Mouse (Mus musculus) heart, embryonic 15.5 days (tissue): ENCODE data around the gene Ggt1. TPM values are rescaled to one million over a fixed set of nuclear protein-coding genes. Genes with fewer than 3 reads are reported as not detected.

Experiments used
- ATAC-seq: fragments of 200-750 bp; cut with Nextera tagmentation; replicated peaks from 2 replicates; pipeline ENCODE4 v1.8.0; 2017; ENCODE audit warnings: low read depth, moderate TSS enrichment; ENCODE audit not compliant: insufficient number of reproducible peaks, insufficient read depth, low FRiP score
- H3K27ac ChIP-seq: fragments of 300-500 bp; sonication (generic); 2 replicates; pipeline ENCODE4 v1.5.1; 2015; ENCODE audit warnings: mild to moderate bottlenecking, inconsistent platforms
- H3K27me3 ChIP-seq: fragments of 300-500 bp; sonication (generic); 2 replicates; pipeline ENCODE4 v1.6.1; 2015; ENCODE audit warnings: inconsistent platforms
- H3K36me3 ChIP-seq: fragments of 300-500 bp; sonication (generic); 2 replicates; pipeline ENCODE4 v1.6.1; 2015; ENCODE audit warnings: mild to moderate bottlenecking, inconsistent platforms
- H3K4me1 ChIP-seq: fragments of 300-500 bp; sonication (generic); replicated peaks from 2 replicates; pipeline ENCODE4 v1.6.1; 2015; ENCODE audit warnings: inconsistent platforms
- H3K4me2 ChIP-seq: fragments of 300-500 bp; sonication (generic); 2 replicates; pipeline ENCODE4 v1.6.1; 2015; ENCODE audit warnings: inconsistent platforms, mild to moderate bottlenecking, moderate library complexity
- H3K4me3 ChIP-seq: fragments of 300-500 bp; sonication (generic); 2 replicates; pipeline ENCODE4 v1.5.1; 2015; ENCODE audit warnings: mild to moderate bottlenecking, inconsistent platforms
- H3K9ac ChIP-seq: fragments of 300-500 bp; sonication (generic); 2 replicates; pipeline ENCODE4 v1.6.1; 2015; ENCODE audit warnings: mild to moderate bottlenecking, inconsistent platforms
- H3K9me3 ChIP-seq: fragments of 300-500 bp; sonication (generic); replicated peaks from 2 replicates; pipeline ENCODE4 v1.6.1; 2016; ENCODE audit warnings: inconsistent platforms
- WGBS: fragments of 180-500 bp; shearing (Covaris S2); methylation state at CpG from one replicate; pipeline ENCODE4 v1.1.7; 2015; ENCODE audit warnings: mixed read lengths; 5-methylcytosine and 5-hydroxymethylcytosine counted together
- polyA plus RNA-seq: library from polyadenylated mRNA; unstranded; fragments of >200 nt; fragmentation: Nextera tagmentation; extraction: Ambion mirVana; gene quantifications from 2 replicates; pipeline ENCODE4 v1.2.1, GENCODE M21; 2015

Ggt1 gene
- polyA plus RNA-seq, 1 experiment from 2014 or later: 0.48 TPM

- WGBS: 39% methylated on average over 12 of the region's 12 CpGs
Observed at GRCm38 (mm10) chr10:75551175-75551574, 10.2 kb upstream of the Ggt1 start.

DNA sequence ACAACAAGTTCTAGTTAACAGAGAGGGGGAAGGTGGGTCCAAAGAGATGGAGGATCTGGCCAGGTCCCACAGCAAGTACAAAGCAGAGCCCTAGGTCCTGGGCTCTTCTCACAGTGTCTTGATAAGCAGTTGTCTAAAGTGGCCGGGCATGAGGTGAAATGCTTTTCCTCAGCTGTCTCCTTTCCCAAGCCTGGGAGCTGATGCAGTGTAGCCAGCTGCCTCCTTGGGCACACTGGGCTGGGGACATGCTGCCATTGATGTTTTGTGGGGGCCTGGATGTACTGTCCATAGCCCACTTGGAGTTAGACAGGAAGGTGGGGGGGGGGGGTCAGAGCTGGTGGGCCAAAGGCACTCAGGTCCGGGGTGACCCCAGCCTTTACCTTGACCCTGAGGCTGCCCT lies 9.3 kb upstream of the Ggt1 start:
- Histone ChIP-seq H3K27me3 (no peaks in the 10 kb centered on the region), H3K27ac (no peak overlapping the region), H3K9me3 (no peaks in the 10 kb centered on the region), H3K4me3 (no peak overlapping the region), H3K4me2 (no peak overlapping the region), H3K4me1 (peaks cover 22% of the 10 kb centered on the region), H3K36me3 (no peaks in the 10 kb centered on the region), H3K9ac (no peak overlapping the region)
- WGBS: 52% methylated on average over 2 of the region's 2 CpGs
- no peak for ATAC-seq

More at GRCm38 (mm10) chr10:75551175-75551574, 10.2 kb upstream of the Ggt1 start:
- no peaks in the 10 kb centered on the region for H3K27me3 ChIP-seq
- no peaks in the 10 kb centered on the region for H3K36me3 ChIP-seq
- H3K4me1 ChIP-seq: peaks cover 13% of the 10 kb centered on the region
- no peaks in the 10 kb centered on the region for H3K9me3 ChIP-seq
- no peak overlapping the region for H3K4me3 ChIP-seq
- H3K9ac ChIP-seq: no peak overlapping the region
- no peak for ATAC-seq
- 0 out of 2 replicates have a peak overlapping the region, but pooled peaks have one; percentile 10 for H3K4me2 ChIP-seq
- no peak overlapping the region for H3K27ac ChIP-seq

DNA sequence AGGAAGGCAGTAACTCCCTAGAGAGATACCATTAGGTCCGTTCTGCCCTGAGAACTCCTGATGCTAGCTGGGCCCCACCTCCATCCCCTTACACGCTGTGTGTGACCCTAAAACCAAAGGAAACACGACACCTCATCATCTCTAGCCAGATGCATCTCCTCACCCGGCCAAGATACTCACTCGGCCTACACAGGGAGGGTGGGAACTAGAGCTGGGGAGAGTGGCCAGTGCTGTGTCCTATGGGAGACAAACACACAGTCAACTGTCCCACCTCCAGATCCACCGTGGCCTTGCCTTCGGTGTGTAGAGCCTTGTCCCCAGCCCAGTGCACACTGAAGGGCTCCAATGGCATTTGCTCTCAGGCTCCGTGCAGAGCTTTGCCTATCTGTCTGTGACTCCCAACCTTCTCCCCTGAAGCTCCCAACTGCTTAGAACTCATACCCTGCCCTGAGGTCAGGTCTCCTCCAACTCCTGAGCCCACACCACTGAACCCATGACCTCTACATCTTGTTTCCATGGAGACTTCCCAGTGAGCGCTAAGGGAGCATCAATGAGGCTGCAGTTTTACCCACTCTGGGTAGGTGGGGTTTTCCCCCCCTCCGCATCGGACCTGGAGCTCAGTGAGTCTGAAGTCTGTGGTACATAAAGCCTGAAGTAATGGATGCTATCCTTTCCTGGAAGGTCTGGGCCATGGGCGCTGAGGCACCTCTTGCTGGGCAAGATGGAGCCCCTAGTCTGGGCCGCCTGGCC lies 8.5 kb upstream of the Ggt1 start:
- Histone ChIP-seq H3K4me1 (peaks cover 22% of the 10 kb centered on the region), H3K4me2 (no peak overlapping the region), H3K36me3 (no peaks in the 10 kb centered on the region), H3K9me3 (no peaks in the 10 kb centered on the region), H3K4me3 (no peak overlapping the region), H3K27ac (no peak overlapping the region), H3K27me3 (peaks cover 5% of the 10 kb centered on the region), H3K9ac (no peak overlapping the region)
- no peak for ATAC-seq
- WGBS: 66% methylated on average over 13 of the region's 13 CpGs

- Histone ChIP-seq H3K4me2 (no peak overlapping the region), H3K9ac (no peak overlapping the region), H3K4me3 (no peak overlapping the region), H3K4me1 (peaks cover 23% of the 10 kb centered on the region), H3K27me3 (peaks cover 14% of the 10 kb centered on the region), H3K27ac (no peak overlapping the region), H3K9me3 (no peaks in the 10 kb centered on the region), H3K36me3 (no peaks in the 10 kb centered on the region)
- 88% methylated on average over 8 of the region's 8 CpGs for WGBS
- no peak for ATAC-seq
Observed at GRCm38 (mm10) chr10:75554090-75554489, 7.3 kb upstream of the Ggt1 start.

- 65% methylated on average over 6 of the region's 6 CpGs for WGBS
- no peak overlapping the region for H3K4me3 ChIP-seq
- H3K4me1 ChIP-seq: peaks cover 37% of the 10 kb centered on the region
- H3K27ac ChIP-seq: peak overlapping the region; percentile 54
- peaks cover 29% of the 10 kb centered on the region for H3K27me3 ChIP-seq
- H3K9me3 ChIP-seq: no peaks in the 10 kb centered on the region
- no peak overlapping the region for H3K9ac ChIP-seq
- no peaks in the 10 kb centered on the region for H3K36me3 ChIP-seq
- ATAC-seq: no peak
- no peak overlapping the region for H3K4me2 ChIP-seq
Observed at GRCm38 (mm10) chr10:75555557-75555956, 5.8 kb upstream of the Ggt1 start.

DNA sequence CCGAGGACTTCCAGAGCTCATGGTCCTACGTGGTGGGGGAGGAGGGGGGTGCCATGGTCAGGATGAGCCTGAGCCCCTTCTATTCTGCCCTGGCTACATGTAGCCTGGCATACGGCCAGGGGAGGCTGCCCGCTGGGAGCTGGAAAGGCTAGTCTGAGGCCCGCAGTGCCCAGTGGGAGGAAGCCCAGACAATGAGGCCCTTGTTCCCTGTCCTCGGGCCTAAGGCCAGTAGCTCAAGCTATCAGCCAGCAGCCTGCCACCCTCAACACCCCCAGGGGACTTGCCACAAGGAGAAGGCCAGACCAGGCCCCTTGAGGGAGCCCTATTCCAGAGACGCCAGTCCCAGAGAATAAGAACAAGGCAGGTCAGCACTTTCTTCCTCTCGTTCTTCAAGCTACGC lies 5.4 kb upstream of the Ggt1 start:
- Histone ChIP-seq H3K4me3 (no peak overlapping the region), H3K4me1 (peaks cover 40% of the 10 kb centered on the region), H3K27me3 (peaks cover 33% of the 10 kb centered on the region), H3K9ac (no peak overlapping the region), H3K27ac (peak overlapping the region; percentile 54), H3K36me3 (no peaks in the 10 kb centered on the region), H3K9me3 (no peaks in the 10 kb centered on the region), H3K4me2 (no peak overlapping the region)
- 35% methylated on average over 9 of the region's 9 CpGs for WGBS
- ATAC-seq: no peak; the same call in 1 of the 2 replicates

DNA sequence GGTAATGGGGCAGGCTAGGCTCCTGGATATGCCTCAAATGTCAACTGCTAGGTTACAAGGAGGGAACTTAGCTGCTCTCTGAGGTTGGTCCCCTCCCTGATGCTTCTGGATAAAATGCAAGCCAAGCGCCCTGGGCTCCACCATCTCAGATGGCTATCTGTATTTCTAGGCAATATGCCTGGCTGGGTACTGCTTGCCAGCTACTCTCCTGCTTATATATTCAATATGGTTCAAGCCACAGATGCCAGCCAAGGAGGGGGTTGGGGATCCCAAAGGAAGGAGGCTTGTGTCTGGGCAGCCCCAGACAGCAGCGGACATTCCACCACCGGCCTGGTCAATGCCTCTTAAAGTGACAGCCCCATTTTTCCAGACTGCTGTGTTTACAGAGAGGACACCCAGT lies 2.9 kb upstream of the Ggt1 start:
- 23% methylated on average over 3 of the region's 3 CpGs for WGBS
- no peaks in the 10 kb centered on the region for H3K36me3 ChIP-seq

DNA sequence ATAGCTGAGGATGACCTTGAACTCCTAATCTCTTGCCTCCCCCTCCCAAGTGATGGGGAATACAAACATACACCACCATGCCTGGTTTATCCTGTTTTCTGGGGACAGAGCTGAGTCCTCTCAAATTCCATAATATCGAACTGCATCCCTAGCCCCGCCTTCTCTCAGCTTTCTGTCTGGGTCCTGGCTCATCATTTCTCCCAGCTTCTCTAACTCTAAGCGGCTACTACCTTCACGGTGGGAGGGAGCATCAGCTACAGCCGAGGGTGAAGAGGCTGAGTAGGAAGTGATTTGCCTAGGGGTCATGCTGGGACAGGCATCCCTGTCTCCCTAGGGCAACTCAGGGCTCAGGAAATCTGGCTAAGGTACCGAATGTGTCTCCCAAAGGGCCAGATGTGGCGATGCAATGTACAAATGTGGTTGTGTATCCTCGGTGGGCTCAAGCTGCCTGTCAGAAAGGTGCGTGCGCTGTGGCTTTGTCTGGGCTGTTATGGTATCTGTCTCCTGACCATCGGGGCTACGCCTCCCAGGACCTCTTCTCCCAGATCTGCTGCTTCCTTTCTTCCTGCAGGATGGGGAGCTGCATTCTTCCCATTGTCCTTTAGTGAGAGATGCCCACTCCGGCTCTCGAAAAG lies 2.2 kb upstream of the Ggt1 start:
- peak overlapping the region; percentile 62 for H3K4me3 ChIP-seq
- no peaks in the 10 kb centered on the region for H3K36me3 ChIP-seq
- ATAC-seq: no peak
- H3K27me3 ChIP-seq: peaks cover 54% of the 10 kb centered on the region
- peak overlapping the region; percentile 98 for H3K4me2 ChIP-seq
- peaks cover 40% of the 10 kb centered on the region for H3K4me1 ChIP-seq
- H3K9ac ChIP-seq: peak overlapping the region; percentile 58
- no peak overlapping the region for H3K27ac ChIP-seq
- no peaks in the 10 kb centered on the region for H3K9me3 ChIP-seq
- WGBS: 8% methylated on average over 14 of the region's 14 CpGs

More for the DNA sequence above, 2.9 kb upstream of the Ggt1 start:
- no peak overlapping the region; the same call in 1 of the 2 replicates for H3K4me2 ChIP-seq
- H3K4me3 ChIP-seq: no peak overlapping the region
- H3K27ac ChIP-seq: no peak overlapping the region
- H3K4me1 ChIP-seq: peaks cover 40% of the 10 kb centered on the region
- H3K9me3 ChIP-seq: no peaks in the 10 kb centered on the region
- H3K9ac ChIP-seq: no peak overlapping the region
- peaks cover 54% of the 10 kb centered on the region for H3K27me3 ChIP-seq
- no peak for ATAC-seq

DNA sequence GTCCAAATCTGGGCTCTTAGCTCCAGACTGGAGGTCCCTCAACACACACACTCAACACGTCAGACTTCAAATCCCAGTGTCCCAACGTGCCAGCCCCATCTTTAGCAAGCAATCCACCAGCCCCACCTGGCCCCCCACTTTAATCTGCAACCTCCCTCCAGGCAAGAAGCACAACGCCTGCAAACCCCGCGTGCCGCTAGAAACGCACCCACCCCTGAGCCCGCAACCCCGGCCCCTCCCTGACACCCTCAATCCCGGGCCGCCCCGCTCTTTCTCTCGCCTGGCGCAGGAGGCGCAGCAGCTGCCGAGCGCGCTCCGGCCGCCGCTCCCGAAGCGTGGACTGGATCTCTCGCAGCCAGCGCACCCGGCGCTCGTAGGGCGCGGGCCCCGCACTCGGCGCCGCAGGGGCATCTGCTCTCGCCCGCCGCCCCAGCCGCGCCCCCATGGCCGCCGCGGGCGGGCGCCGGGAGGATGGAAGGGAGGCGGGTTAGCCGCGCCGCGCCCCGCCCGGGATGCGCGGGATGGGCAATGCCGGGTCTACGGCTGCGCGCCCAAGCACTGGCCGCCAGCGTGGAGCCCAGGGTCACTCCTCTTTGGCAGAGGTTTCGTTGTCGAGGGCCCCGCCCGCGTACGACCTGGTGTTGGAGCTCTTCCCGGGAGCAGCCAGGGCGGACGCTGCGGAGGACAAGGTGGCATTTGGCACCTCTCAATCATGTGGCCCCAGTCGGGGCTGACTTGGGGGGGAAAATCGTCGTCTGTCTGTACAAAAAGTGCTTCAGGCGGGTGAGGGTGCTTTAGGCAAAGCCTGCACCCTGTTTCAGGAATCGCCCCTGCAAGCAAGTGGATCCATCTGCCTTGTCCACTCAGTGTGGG lies 1.5 kb upstream of the Ggt1 start, which contains the start of gene Lrrc75b:
TSS of gene Lrrc75b (minus strand) at position 655 of the 873 bp plus-strand sequence.
- no peak within 1 kb of the TSS for H3K27ac ChIP-seq
- H3K4me3 ChIP-seq: peak within 1 kb of the TSS; percentile 62
- peaks cover 54% of the 10 kb centered on the region for H3K27me3 ChIP-seq
- H3K36me3 ChIP-seq: no peaks in the 10 kb centered on the region
- peaks cover 40% of the 10 kb centered on the region for H3K4me1 ChIP-seq
- peak; percentile 59 for ATAC-seq
- WGBS: 1% methylated on average over 75 of the region's 75 CpGs
- H3K9me3 ChIP-seq: no peaks in the 10 kb centered on the region
- H3K4me2 ChIP-seq: peak within 1 kb of the TSS; percentile 98
- peak within 1 kb of the TSS; percentile 58 for H3K9ac ChIP-seq

DNA sequence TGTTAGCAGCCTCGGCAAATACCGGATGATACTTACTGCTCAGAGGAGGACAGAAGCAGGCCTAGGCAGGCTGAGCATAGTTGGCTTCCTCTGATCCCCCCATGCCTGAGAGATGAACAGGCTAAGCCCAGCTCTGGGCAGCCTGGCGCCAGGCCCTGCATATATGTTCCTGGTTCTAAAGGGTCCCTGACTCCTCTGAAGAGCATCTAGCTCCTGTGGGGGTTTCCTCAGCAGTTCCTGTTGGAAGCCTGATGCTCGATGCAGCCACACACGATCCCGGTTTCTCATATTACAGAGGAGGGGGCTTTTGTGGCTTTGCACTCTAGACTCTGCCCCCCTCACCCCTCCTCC lies 880 bp upstream of the Ggt1 start:
- Histone ChIP-seq H3K9ac (peak overlapping the region; percentile 58), H3K27me3 (peaks cover 54% of the 10 kb centered on the region)

DNA sequence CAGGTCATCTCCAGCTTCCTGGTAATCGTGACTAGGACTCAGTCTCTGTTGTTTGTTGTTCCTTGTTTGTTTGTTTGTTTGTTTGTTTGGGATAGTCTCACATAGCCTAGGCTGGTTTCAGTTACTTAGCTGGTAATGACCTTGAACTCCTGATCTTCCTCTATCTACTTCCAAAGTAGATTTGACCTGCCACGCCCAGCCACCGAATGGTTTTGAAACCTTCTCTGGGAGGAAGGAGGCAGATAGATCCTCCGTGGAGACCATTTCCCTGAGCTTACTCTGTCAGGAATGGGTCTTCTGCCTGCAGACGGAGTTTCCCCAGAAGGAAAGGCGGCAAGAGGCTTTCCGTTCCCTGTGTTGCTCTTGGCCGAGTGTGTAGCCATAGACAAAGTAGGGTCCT lies 1.2 kb downstream of the Ggt1 start:
- H3K9me3 ChIP-seq: no peaks in the 10 kb centered on the region
- no peak overlapping the region for H3K4me3 ChIP-seq
- no peak overlapping the region for H3K9ac ChIP-seq
- H3K4me2 ChIP-seq: no peak overlapping the region
- no peak for ATAC-seq
- H3K27ac ChIP-seq: no peak overlapping the region
- peaks cover 52% of the 10 kb centered on the region for H3K27me3 ChIP-seq
- WGBS: 79% methylated on average over 8 of the region's 8 CpGs
- peaks cover 24% of the 10 kb centered on the region for H3K4me1 ChIP-seq
- H3K36me3 ChIP-seq: no peaks in the 10 kb centered on the region

More for the DNA sequence above, 880 bp upstream of the Ggt1 start:
- Histone ChIP-seq H3K4me1 (peaks cover 40% of the 10 kb centered on the region), H3K36me3 (no peaks in the 10 kb centered on the region), H3K4me3 (peak overlapping the region; percentile 62), H3K9me3 (no peaks in the 10 kb centered on the region), H3K4me2 (peak overlapping the region; percentile 98), H3K27ac (no peak overlapping the region)
- no peak for ATAC-seq
- WGBS: 18% methylated on average over 6 of the region's 6 CpGs
